Mouse (Mus musculus): ENCODE results near the gene Taf9. TPM values are rescaled to one million over a fixed set of nuclear protein-coding genes. Genes with fewer than 3 reads are reported as not detected.

Gene Taf9
- polyA plus RNA-seq, 1 experiment from 2014 or later = 12.2 TPM

- Histone ChIP-seq H3K36me3 (ENCODE audit: control insufficient read depth, insufficient read depth) (peaks cover 17% of the 10 kb centered on the region), H3K4me3 (ENCODE audit: low read depth, low read length) (peak within 1 kb of the TSS; percentile 73), H3K27me3 (ENCODE audit: control insufficient read depth, insufficient read depth, low read depth, low read length) (peaks cover 5% of the 10 kb centered on the region), H3K9me3 (replicated peaks; ENCODE audit: control insufficient read depth, low read length) (no peaks in the 10 kb centered on the region), H3K9ac (ENCODE audit: low read depth, low read length) (peak within 1 kb of the TSS; percentile 61), H3K4me1 (ENCODE audit: control insufficient read depth, low read depth, low read length) (peaks cover 5% of the 10 kb centered on the region), H3K27ac (ENCODE audit: low read length) (peak within 1 kb of the TSS; percentile 55), H3K4me2 (ENCODE audit: low read depth, low read length) (peak within 1 kb of the TSS; percentile 93)
- ATAC-seq (ENCODE audit: low read depth) = peak; percentile 82
- WGBS (ENCODE audit: insufficient replicate concordance) = 2% methylated on average over 71 of the region's 77 CpGs
Observed at GRCm38 (mm10) chr13:100616181-100617087, 34.9 kb upstream of the Taf9 start, which contains the start of gene Marveld2. TSS of gene Marveld2 (minus strand) at chr13:100616971.

GRCm38 (mm10) chr13:100617583-100617982 is 33.8 kb upstream of the Taf9 start:
- H3K9ac ChIP-seq (ENCODE audit: low read depth, low read length) = no peak overlapping the region
- peaks cover 5% of the 10 kb centered on the region for H3K4me1 ChIP-seq (ENCODE audit: control insufficient read depth, low read depth, low read length)
- 85% methylated on average over 13 of the region's 13 CpGs for WGBS (ENCODE audit: insufficient replicate concordance)
- no peak overlapping the region for H3K4me3 ChIP-seq (ENCODE audit: low read depth, low read length)
- H3K4me2 ChIP-seq (ENCODE audit: low read depth, low read length) = no peak overlapping the region
- no peak overlapping the region for H3K27ac ChIP-seq (ENCODE audit: low read length)
- H3K27me3 ChIP-seq (ENCODE audit: control insufficient read depth, insufficient read depth, low read depth, low read length) = peaks cover 5% of the 10 kb centered on the region
- no peaks in the 10 kb centered on the region for H3K9me3 ChIP-seq (replicated peaks; ENCODE audit: control insufficient read depth, low read length)
- peaks cover 26% of the 10 kb centered on the region for H3K36me3 ChIP-seq (ENCODE audit: control insufficient read depth, insufficient read depth)
- no peak for ATAC-seq (ENCODE audit: low read depth)

GRCm38 (mm10) chr13:100622241-100622640 is 29.1 kb upstream of the Taf9 start:
- no peak overlapping the region for H3K27ac ChIP-seq (ENCODE audit: low read length)
- ATAC-seq (ENCODE audit: low read depth) = no peak
- no peaks in the 10 kb centered on the region for H3K4me1 ChIP-seq (ENCODE audit: control insufficient read depth, low read depth, low read length)
- H3K36me3 ChIP-seq (ENCODE audit: control insufficient read depth, insufficient read depth) = peaks cover 42% of the 10 kb centered on the region
- H3K4me2 ChIP-seq (ENCODE audit: low read depth, low read length) = no peak overlapping the region
- WGBS (ENCODE audit: insufficient replicate concordance) = 75% methylated on average over 4 of the region's 4 CpGs
- H3K9ac ChIP-seq (ENCODE audit: low read depth, low read length) = no peak overlapping the region
- no peak overlapping the region for H3K4me3 ChIP-seq (ENCODE audit: low read depth, low read length)
- H3K9me3 ChIP-seq (replicated peaks; ENCODE audit: control insufficient read depth, low read length) = no peaks in the 10 kb centered on the region
- no peaks in the 10 kb centered on the region for H3K27me3 ChIP-seq (ENCODE audit: control insufficient read depth, insufficient read depth, low read depth, low read length)

GRCm38 (mm10) chr13:100634106-100634691 is 17.2 kb upstream of the Taf9 start:
- ATAC-seq (ENCODE audit: low read depth) = no peak
- 50% methylated on average over 3 of the region's 3 CpGs for WGBS (ENCODE audit: insufficient replicate concordance)
- H3K36me3 ChIP-seq (ENCODE audit: control insufficient read depth, insufficient read depth) = peaks cover 30% of the 10 kb centered on the region

GRCm38 (mm10) chr13:100642471-100643209 is 8.7 kb upstream of the Taf9 start:
- H3K27me3 ChIP-seq (ENCODE audit: control insufficient read depth, insufficient read depth, low read depth, low read length) = no peaks in the 10 kb centered on the region
- H3K36me3 ChIP-seq (ENCODE audit: control insufficient read depth, insufficient read depth) = peaks cover 25% of the 10 kb centered on the region
- ATAC-seq (ENCODE audit: low read depth) = no peak
- H3K4me2 ChIP-seq (ENCODE audit: low read depth, low read length) = no peak overlapping the region
- no peak overlapping the region for H3K9ac ChIP-seq (ENCODE audit: low read depth, low read length)
- H3K4me1 ChIP-seq (ENCODE audit: control insufficient read depth, low read depth, low read length) = no peaks in the 10 kb centered on the region
- no peak overlapping the region for H3K27ac ChIP-seq (ENCODE audit: low read length)
- H3K9me3 ChIP-seq (replicated peaks; ENCODE audit: control insufficient read depth, low read length) = no peaks in the 10 kb centered on the region
- WGBS (ENCODE audit: insufficient replicate concordance) = 74% methylated on average over 4 of the region's 4 CpGs
- H3K4me3 ChIP-seq (ENCODE audit: low read depth, low read length) = no peak overlapping the region

More at GRCm38 (mm10) chr13:100634106-100634691, 17.2 kb upstream of the Taf9 start:
- Histone ChIP-seq H3K9me3 (replicated peaks; ENCODE audit: control insufficient read depth, low read length) (no peaks in the 10 kb centered on the region), H3K4me1 (ENCODE audit: control insufficient read depth, low read depth, low read length) (no peaks in the 10 kb centered on the region), H3K27ac (ENCODE audit: low read length) (no peak overlapping the region), H3K4me3 (ENCODE audit: low read depth, low read length) (no peak overlapping the region), H3K9ac (ENCODE audit: low read depth, low read length) (no peak overlapping the region), H3K4me2 (ENCODE audit: low read depth, low read length) (no peak overlapping the region), H3K27me3 (ENCODE audit: control insufficient read depth, insufficient read depth, low read depth, low read length) (no peaks in the 10 kb centered on the region)

GRCm38 (mm10) chr13:100648223-100648622 is 3.2 kb upstream of the Taf9 start:
- Histone ChIP-seq H3K27me3 (ENCODE audit: control insufficient read depth, insufficient read depth, low read depth, low read length) (no peaks in the 10 kb centered on the region), H3K4me2 (ENCODE audit: low read depth, low read length) (no peak overlapping the region), H3K36me3 (ENCODE audit: control insufficient read depth, insufficient read depth) (peaks cover 15% of the 10 kb centered on the region), H3K27ac (ENCODE audit: low read length) (no peak overlapping the region), H3K4me1 (ENCODE audit: control insufficient read depth, low read depth, low read length) (peaks cover 7% of the 10 kb centered on the region), H3K4me3 (ENCODE audit: low read depth, low read length) (no peak overlapping the region), H3K9ac (ENCODE audit: low read depth, low read length) (no peak overlapping the region), H3K9me3 (replicated peaks; ENCODE audit: control insufficient read depth, low read length) (no peaks in the 10 kb centered on the region)
- ATAC-seq (ENCODE audit: low read depth) = no peak
- 75% methylated on average over 8 of the region's 8 CpGs for WGBS (ENCODE audit: insufficient replicate concordance)

GRCm38 (mm10) chr13:100650550-100651438 is 585 bp upstream of the Taf9 start, which contains the start of the genes Ak6 and Rad17:
TSS of gene Ak6 (plus strand) at chr13:100650979.
TSS of gene Rad17 (minus strand) at chr13:100651051.
- Histone ChIP-seq H3K4me3 (ENCODE audit: low read depth, low read length) (peak within 1 kb of the TSS; percentile 99), H3K4me1 (ENCODE audit: control insufficient read depth, low read depth, low read length) (peaks cover 7% of the 10 kb centered on the region), H3K4me2 (ENCODE audit: low read depth, low read length) (peak within 1 kb of the TSS; percentile 89), H3K27me3 (ENCODE audit: control insufficient read depth, insufficient read depth, low read depth, low read length) (no peaks in the 10 kb centered on the region), H3K27ac (ENCODE audit: low read length) (peak within 1 kb of the TSS; percentile 94), H3K36me3 (ENCODE audit: control insufficient read depth, insufficient read depth) (peaks cover 7% of the 10 kb centered on the region; the same call in 1 of the 2 replicates), H3K9me3 (replicated peaks; ENCODE audit: control insufficient read depth, low read length) (no peaks in the 10 kb centered on the region), H3K9ac (ENCODE audit: low read depth, low read length) (peak within 1 kb of the TSS; percentile 83)
- under 1% methylated on average over 71 of the region's 73 CpGs for WGBS (ENCODE audit: insufficient replicate concordance)
- ATAC-seq (ENCODE audit: low read depth) = peak; percentile 97

- Histone ChIP-seq H3K9me3 (replicated peaks; ENCODE audit: control insufficient read depth, low read length) (no peaks in the 10 kb centered on the region), H3K36me3 (ENCODE audit: control insufficient read depth, insufficient read depth) (peaks cover 8% of the 10 kb centered on the region), H3K4me3 (ENCODE audit: low read depth, low read length) (no peak overlapping the region), H3K9ac (ENCODE audit: low read depth, low read length) (no peak overlapping the region), H3K4me2 (ENCODE audit: low read depth, low read length) (no peak overlapping the region), H3K27ac (ENCODE audit: low read length) (no peak overlapping the region), H3K4me1 (ENCODE audit: control insufficient read depth, low read depth, low read length) (no peaks in the 10 kb centered on the region), H3K27me3 (ENCODE audit: control insufficient read depth, insufficient read depth, low read depth, low read length) (no peaks in the 10 kb centered on the region)
- WGBS (ENCODE audit: insufficient replicate concordance) = 84% methylated on average over 5 of the region's 5 CpGs
- ATAC-seq (ENCODE audit: low read depth) = no peak
Observed at GRCm38 (mm10) chr13:100658091-100658490, 6.7 kb downstream of the Taf9 start.
